Mouse (Mus musculus): ENCODE data around the gene Hic1. TPM values are rescaled to one million over a fixed set of nuclear protein-coding genes. Genes with fewer than 3 reads are reported as not detected.

Hic1 gene
- polyA plus RNA-seq, 1 experiment: not detected

DNA sequence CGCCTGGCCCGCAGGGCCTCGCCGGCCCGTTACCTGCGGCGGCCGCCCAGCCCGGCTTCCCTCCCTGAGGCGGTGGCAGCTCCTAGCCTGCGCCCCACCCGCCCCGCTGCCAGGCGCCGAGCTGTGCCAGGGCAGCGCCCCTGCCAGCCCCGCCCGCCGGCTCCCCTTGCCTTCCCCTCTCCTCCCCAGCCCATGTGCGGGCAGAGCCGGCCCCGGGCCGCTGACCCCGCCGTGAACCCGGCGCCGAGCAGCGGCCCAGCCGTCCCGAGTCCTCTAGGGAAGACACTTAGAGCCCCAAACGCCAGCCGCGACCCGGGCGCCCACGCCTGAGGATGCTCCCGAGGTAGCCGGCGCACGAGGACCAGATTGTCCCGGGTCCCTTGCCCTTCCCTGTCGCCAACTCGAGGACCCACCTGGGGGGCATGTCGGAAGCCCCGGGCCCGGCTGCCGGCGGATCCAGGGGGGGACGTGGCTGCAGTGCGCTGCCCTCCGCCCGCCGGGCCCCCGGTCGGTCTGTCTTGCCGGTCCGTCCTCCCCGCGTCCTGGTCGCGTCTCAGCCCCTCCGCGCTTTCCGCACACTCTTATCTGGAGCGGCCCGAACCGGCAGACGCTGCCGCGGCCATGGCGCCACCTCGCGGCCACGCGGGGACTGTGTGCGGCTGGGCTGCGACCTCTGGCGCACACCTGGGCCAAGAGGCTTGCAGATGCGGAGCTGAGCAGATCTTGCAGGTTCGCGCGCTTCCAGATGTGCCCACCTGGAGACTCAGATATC lies 543 bp downstream of the Hic1 start:
- peaks cover 8% of the 10 kb centered on the region; the same call in 1 of the 2 replicates for H3K4me1 ChIP-seq (ENCODE audit: control insufficient read depth, insufficient read depth, low read length)
- no peak overlapping the region for H3K27ac ChIP-seq (ENCODE audit: insufficient read depth, low read depth, low read length)
- H3K4me3 ChIP-seq (ENCODE audit: insufficient read depth, low read length): peak overlapping the region; percentile 25

DNA sequence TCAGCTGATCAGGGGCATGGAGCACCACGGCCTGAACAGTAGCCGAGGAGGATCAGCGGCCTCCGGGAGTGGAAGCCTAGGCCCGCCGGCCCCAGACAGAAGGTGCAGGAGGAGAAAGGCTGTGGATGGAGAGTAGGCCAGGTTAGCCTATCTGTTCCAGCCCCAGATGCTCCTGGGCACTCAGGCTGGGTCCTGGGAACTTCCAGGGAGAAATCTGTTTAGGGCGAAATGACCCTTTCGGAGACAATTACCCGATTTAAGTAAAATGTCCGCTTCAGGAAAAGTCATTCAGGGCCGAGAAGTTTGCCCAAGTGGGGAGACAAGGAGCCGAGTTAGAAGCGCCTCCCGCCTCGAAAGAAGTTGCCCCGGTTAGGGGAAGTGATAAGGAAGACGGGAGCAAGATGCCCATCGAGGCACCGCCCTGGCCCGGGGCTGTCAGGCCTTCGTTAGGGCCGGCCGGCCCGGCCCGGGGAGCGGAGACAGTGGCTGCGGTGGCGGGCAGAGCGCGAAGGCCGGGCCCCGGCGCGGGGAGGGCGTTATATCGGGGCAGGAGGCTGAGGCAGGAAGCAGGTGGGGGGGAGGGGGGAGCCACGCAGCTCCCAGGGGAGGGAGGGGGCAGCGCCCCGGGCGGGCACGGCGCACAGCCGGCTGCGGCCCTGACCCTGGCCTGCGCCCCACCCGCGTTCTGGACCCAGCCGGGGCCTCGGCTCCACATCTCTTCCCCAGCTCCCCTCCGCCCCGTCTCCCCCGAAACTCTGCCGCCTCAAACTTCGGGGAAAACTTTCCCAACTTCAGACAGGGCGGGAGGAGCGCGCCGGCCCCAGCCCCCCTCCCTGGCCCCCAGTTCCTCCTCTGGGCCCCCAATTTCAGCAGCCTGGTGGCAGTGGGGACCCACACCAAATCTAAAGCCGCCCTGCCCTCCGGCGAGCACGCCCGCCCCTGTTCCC lies 1.4 kb downstream of the Hic1 start:
- Histone ChIP-seq H3K4me1 (ENCODE audit: control insufficient read depth, insufficient read depth, low read length) (peaks cover 7% of the 10 kb centered on the region; the same call in 1 of the 2 replicates), H3K4me3 (ENCODE audit: insufficient read depth, low read length) (0 out of 2 replicates have a peak overlapping the region, but pooled peaks have one; percentile 0), H3K27ac (ENCODE audit: insufficient read depth, low read depth, low read length) (no peak overlapping the region)
- TF ChIP-seq POLR2A (IDR thresholded peaks at IDR 0.05; ENCODE audit: borderline replicate concordance, low read depth, low read length) (no peak), CTCF (IDR thresholded peaks at IDR 0.05; ENCODE audit: low read depth, low read length) (no peak)

More for the DNA sequence above, 543 bp downstream of the Hic1 start:
- TF ChIP-seq POLR2A (IDR thresholded peaks at IDR 0.05; ENCODE audit: borderline replicate concordance, low read depth, low read length) (no peak), CTCF (IDR thresholded peaks at IDR 0.05; ENCODE audit: low read depth, low read length) (peak; percentile 63)

DNA sequence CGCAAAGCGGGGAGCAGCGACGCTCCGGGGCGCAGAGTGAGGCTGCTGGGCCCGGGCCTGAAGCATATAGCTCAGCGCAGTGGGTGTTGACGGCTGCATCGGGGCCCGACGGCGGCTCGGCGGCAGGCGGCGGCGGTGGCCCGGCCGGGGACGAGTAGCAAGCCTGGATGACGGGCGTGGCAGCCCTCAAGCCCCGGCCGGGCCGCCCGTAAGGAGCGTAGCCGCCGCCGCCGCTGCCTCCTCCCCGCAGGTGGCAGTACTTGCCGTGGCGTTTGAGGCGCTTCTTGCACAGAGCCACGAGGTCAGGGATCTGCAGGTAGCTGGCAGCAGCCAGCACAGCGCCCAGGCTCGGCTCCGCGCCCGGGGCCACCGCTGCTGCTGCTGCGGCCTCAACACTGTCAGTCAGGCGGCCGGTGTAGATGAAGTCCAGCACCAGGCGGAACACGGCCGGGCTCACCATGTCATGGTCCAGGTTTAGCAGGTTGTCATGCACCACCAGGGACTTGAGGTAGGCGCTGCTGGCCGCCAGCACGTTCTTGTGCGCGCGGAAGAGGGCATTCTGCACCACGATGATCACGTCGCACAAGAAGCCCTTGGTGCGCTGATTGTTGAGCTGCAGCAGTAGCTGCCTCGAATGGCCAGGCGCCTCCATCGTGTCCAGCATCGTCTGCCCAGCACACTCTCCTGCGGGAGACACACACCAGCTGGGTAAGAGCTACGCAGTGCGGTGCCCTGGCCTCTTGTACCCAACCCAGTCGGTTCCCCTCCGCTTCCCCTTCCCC lies 2.3 kb downstream of the Hic1 start:
- no peak for TF ChIP-seq CTCF (IDR thresholded peaks at IDR 0.05; ENCODE audit: low read depth, low read length)
- TF ChIP-seq POLR2A (IDR thresholded peaks at IDR 0.05; ENCODE audit: borderline replicate concordance, low read depth, low read length): no peak
- Histone ChIP-seq H3K4me1 (ENCODE audit: control insufficient read depth, insufficient read depth, low read length) (peaks cover 4% of the 10 kb centered on the region; the same call in 1 of the 2 replicates), H3K27ac (ENCODE audit: insufficient read depth, low read depth, low read length) (no peak overlapping the region), H3K4me3 (ENCODE audit: insufficient read depth, low read length) (peak overlapping the region; percentile 0)

DNA sequence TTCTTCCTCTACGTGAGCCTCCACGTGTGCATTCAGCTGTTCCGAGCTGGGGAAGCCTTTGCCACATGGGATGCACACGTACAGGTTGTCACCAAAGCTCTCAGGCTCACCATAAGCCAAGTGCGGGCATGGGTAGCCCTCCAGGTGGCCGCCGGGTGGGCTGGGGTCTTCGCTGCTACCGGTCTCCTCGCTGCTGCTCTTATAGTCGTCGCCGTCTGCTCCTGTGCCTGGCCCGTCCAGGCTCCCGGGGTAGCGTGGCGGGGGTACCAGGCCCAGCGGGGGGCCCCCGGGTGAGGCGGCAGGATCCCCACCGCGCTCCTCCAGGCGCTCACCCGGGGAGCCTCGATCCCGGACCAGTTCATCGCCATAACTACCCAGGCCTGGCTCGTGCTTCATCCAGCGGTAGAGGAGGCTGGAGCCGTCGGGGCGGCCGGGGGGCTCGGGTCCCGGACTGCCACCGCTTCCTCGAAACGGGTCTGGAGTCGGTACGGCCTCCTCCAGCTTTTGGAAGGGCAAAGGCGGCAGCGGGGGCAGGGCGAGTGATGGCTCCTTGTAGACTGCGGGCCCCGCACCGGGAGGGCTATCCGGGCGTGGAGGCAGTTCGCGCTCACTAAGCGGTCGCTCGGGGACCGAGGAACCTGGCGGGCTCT lies 3.0 kb downstream of the Hic1 start:
- TF ChIP-seq CTCF (IDR thresholded peaks at IDR 0.05; ENCODE audit: low read depth, low read length) (no peak), POLR2A (IDR thresholded peaks at IDR 0.05; ENCODE audit: borderline replicate concordance, low read depth, low read length) (no peak)
- no peak overlapping the region for H3K27ac ChIP-seq (ENCODE audit: insufficient read depth, low read depth, low read length)
- H3K4me3 ChIP-seq (ENCODE audit: insufficient read depth, low read length): peak overlapping the region; percentile 0; the same call in 1 of the 2 replicates
- peaks cover 4% of the 10 kb centered on the region; the same call in 1 of the 2 replicates for H3K4me1 ChIP-seq (ENCODE audit: control insufficient read depth, insufficient read depth, low read length)

DNA sequence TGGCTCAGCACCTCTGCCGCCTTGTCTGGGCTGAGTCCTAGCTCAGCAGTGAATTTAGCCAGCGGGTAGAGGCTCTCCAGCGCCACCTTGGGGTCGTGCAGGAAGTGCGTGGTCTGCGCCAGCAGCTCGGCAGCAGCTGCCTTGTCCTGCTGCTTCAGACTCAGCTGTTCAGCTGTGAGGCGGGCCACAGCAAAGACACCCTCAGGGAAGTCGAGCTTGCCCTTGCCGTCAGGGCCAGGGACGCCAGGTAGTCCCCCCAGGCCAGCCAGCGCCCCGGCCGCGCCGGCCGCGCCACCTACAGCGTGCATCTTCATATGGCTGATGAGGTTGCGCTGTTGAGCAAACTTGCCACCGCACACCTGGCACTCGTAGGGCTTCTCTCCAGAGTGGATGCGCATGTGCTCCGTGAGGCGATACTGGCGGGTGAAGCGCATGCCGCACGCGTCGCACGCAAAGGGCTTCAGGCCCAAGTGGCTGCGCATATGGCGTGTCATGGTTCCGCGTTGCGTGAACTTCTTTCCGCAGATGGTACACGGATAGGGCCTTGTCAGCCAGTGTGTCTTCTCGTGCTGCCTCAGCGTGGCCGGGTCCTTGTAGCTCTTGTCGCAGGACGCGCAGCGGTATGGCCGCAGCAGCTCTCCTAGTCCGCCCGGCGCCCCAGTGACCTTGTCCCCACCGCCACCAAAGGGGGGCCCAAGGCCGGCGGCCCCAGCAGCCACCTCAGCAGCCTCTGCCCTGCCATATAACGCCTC lies 3.7 kb downstream of the Hic1 start:
- TF ChIP-seq POLR2A (IDR thresholded peaks at IDR 0.05; ENCODE audit: borderline replicate concordance, low read depth, low read length) (no peak), CTCF (IDR thresholded peaks at IDR 0.05; ENCODE audit: low read depth, low read length) (peak; percentile 53; the same call in 1 of the 2 replicates)
- H3K4me3 ChIP-seq (ENCODE audit: insufficient read depth, low read length): peak overlapping the region; percentile 14
- no peak overlapping the region for H3K27ac ChIP-seq (ENCODE audit: insufficient read depth, low read depth, low read length)
- H3K4me1 ChIP-seq (ENCODE audit: control insufficient read depth, insufficient read depth, low read length): peaks cover 4% of the 10 kb centered on the region; the same call in 1 of the 2 replicates

DNA sequence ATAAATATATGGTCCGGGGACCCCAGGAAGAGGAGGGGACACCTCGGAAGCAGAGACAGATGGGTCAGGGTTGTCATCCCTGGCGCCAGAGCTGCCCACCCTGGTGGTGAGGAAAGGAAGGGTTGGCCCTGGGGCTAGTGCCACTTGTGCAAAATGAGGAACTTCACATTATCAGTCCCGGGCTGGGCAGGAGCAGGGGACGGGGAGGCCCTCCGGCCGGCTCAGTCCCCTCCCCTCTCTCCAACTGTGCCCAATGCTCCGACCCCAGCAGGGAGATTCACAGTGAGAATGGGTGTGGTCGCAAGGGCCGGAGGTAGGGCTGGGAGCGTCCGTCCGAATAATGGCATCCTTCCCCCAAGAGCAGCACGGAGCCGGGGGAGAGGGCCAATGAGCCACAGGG lies 4.6 kb downstream of the Hic1 start:
- no peak overlapping the region for H3K4me3 ChIP-seq (ENCODE audit: insufficient read depth, low read length)
- no peak overlapping the region for H3K27ac ChIP-seq (ENCODE audit: insufficient read depth, low read depth, low read length)
- TF ChIP-seq CTCF (IDR thresholded peaks at IDR 0.05; ENCODE audit: low read depth, low read length) (no peak), POLR2A (IDR thresholded peaks at IDR 0.05; ENCODE audit: borderline replicate concordance, low read depth, low read length) (no peak)
- peaks cover 4% of the 10 kb centered on the region; the same call in 1 of the 2 replicates for H3K4me1 ChIP-seq (ENCODE audit: control insufficient read depth, insufficient read depth, low read length)

DNA sequence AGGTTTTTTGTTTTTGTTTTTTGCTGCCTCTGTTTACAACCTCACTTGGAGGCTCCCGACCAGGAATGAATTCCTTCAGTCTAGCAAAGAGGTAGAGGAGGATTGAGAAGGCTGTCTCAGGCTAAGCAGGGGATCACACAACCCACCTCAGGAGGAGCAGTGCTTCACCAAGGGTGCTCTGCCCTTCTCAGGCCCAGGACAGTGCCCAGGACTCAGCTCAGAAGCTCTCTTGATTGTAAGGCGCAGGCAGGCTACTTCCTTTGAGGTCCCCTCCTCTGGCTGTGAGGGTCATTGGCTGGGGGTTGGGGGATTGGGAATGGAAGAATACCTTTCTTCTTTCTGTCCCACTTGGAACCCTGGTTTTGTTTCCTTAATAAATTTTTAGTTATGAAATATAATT lies 5.3 kb downstream of the Hic1 start:
- no peaks in the 10 kb centered on the region for H3K4me1 ChIP-seq (ENCODE audit: control insufficient read depth, insufficient read depth, low read length)
- TF ChIP-seq CTCF (IDR thresholded peaks at IDR 0.05; ENCODE audit: low read depth, low read length) (no peak), POLR2A (IDR thresholded peaks at IDR 0.05; ENCODE audit: borderline replicate concordance, low read depth, low read length) (no peak)
- no peak overlapping the region for H3K27ac ChIP-seq (ENCODE audit: insufficient read depth, low read depth, low read length)
- H3K4me3 ChIP-seq (ENCODE audit: insufficient read depth, low read length): no peak overlapping the region

DNA sequence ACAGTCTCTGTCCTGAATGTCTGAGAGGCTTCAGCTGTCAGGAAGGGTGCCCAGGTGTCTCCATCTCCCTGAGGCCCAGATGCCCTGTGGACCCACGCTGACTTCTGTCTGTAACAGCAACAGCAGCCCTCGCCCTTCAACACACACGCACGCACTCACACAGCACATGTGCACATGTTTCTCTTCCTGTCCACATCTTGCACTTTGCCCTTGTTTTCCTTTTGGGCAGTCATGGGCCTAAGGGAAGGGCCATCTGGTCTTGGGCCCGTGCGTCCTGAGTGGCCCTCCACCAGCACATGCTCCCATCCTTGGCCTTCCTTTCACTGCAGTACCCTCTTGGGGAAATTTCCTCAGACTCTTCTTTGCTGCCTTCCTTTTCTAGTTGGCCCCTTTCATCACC lies 5.9 kb downstream of the Hic1 start:
- TF ChIP-seq CTCF (IDR thresholded peaks at IDR 0.05; ENCODE audit: low read depth, low read length) (no peak), POLR2A (IDR thresholded peaks at IDR 0.05; ENCODE audit: borderline replicate concordance, low read depth, low read length) (no peak)
- Histone ChIP-seq H3K4me1 (ENCODE audit: control insufficient read depth, insufficient read depth, low read length) (no peaks in the 10 kb centered on the region), H3K27ac (ENCODE audit: insufficient read depth, low read depth, low read length) (no peak overlapping the region), H3K4me3 (ENCODE audit: insufficient read depth, low read length) (no peak overlapping the region)
